Mouse (Mus musculus): ENCODE data around the gene Cad. TPM values are rescaled to one million over a fixed set of nuclear protein-coding genes. Genes with fewer than 3 reads are reported as not detected.
A peak's percentile ranks its signal among the peaks of the same experiment; 100 is the strongest.

Cad gene
- polyA plus RNA-seq, 1 experiment: 19.9 TPM

GRCm38 (mm10) chr5:31083949-31084348 is 29.4 kb downstream of the Cad start:
- Histone ChIP-seq H3K4me3 (ENCODE audit: insufficient read depth, low read depth, low read length) (no peak overlapping the region), H3K4me1 (ENCODE audit: control insufficient read depth, insufficient read depth, insufficient read length, low read length) (no peaks in the 10 kb centered on the region), H3K27ac (replicated peaks; ENCODE audit: low read depth, low read length) (no peak overlapping the region)

GRCm38 (mm10) chr5:31086606-31087005 is 32.0 kb downstream of the Cad start:
- Histone ChIP-seq H3K27ac (replicated peaks; ENCODE audit: low read depth, low read length) (no peak overlapping the region), H3K4me3 (ENCODE audit: insufficient read depth, low read depth, low read length) (no peak overlapping the region), H3K4me1 (ENCODE audit: control insufficient read depth, insufficient read depth, insufficient read length, low read length) (no peaks in the 10 kb centered on the region)

GRCm38 (mm10) chr5:31087131-31087530 is 32.6 kb downstream of the Cad start:
- H3K4me3 ChIP-seq (ENCODE audit: insufficient read depth, low read depth, low read length): no peak overlapping the region
- H3K27ac ChIP-seq (replicated peaks; ENCODE audit: low read depth, low read length): no peak overlapping the region
- no peaks in the 10 kb centered on the region for H3K4me1 ChIP-seq (ENCODE audit: control insufficient read depth, insufficient read depth, insufficient read length, low read length)

- H3K4me3 ChIP-seq (ENCODE audit: insufficient read depth, low read depth, low read length): peak overlapping the region; percentile 36; the same call in 1 of the 2 replicates
- H3K4me1 ChIP-seq (ENCODE audit: control insufficient read depth, insufficient read depth, insufficient read length, low read length): no peaks in the 10 kb centered on the region
- no peak overlapping the region for H3K27ac ChIP-seq (replicated peaks; ENCODE audit: low read depth, low read length)
Measured at GRCm38 (mm10) chr5:31092231-31092975, 37.8 kb downstream of the Cad start.

- Histone ChIP-seq H3K4me3 (ENCODE audit: insufficient read depth, low read depth, low read length) (peak overlapping the region; percentile 36), H3K27ac (replicated peaks; ENCODE audit: low read depth, low read length) (no peak overlapping the region), H3K4me1 (ENCODE audit: control insufficient read depth, insufficient read depth, insufficient read length, low read length) (no peaks in the 10 kb centered on the region)
Measured at GRCm38 (mm10) chr5:31093151-31094041, 38.8 kb downstream of the Cad start.

- no peaks in the 10 kb centered on the region for H3K4me1 ChIP-seq (ENCODE audit: control insufficient read depth, insufficient read depth, insufficient read length, low read length)
- no peak overlapping the region for H3K27ac ChIP-seq (replicated peaks; ENCODE audit: low read depth, low read length)
- H3K4me3 ChIP-seq (ENCODE audit: insufficient read depth, low read depth, low read length): peak overlapping the region; percentile 20
Measured at GRCm38 (mm10) chr5:31094100-31094798, 39.7 kb downstream of the Cad start.

- no peaks in the 10 kb centered on the region for H3K4me1 ChIP-seq (ENCODE audit: control insufficient read depth, insufficient read depth, insufficient read length, low read length)
- H3K4me3 ChIP-seq (ENCODE audit: insufficient read depth, low read depth, low read length): peak overlapping the region; percentile 20
- no peak overlapping the region for H3K27ac ChIP-seq (replicated peaks; ENCODE audit: low read depth, low read length)
Measured at GRCm38 (mm10) chr5:31094799-31095691, 40.5 kb downstream of the Cad start.

- H3K4me3 ChIP-seq (ENCODE audit: insufficient read depth, low read depth, low read length): peak overlapping the region; percentile 20
- no peaks in the 10 kb centered on the region for H3K4me1 ChIP-seq (ENCODE audit: control insufficient read depth, insufficient read depth, insufficient read length, low read length)
- no peak overlapping the region for H3K27ac ChIP-seq (replicated peaks; ENCODE audit: low read depth, low read length)
Measured at GRCm38 (mm10) chr5:31095711-31096480, 41.3 kb downstream of the Cad start.

GRCm38 (mm10) chr5:31105814-31106335 is 51.3 kb downstream of the Cad start, which contains the start of gene Dnajc5g:
Gene Dnajc5g, plus strand, starts transcription at chr5:31106285.
- H3K4me1 ChIP-seq (ENCODE audit: control insufficient read depth, insufficient read depth, insufficient read length, low read length): no peaks in the 10 kb centered on the region
- no peak within 1 kb of the TSS for H3K27ac ChIP-seq (replicated peaks; ENCODE audit: low read depth, low read length)
- no peak within 1 kb of the TSS for H3K4me3 ChIP-seq (ENCODE audit: insufficient read depth, low read depth, low read length)

- Histone ChIP-seq H3K4me1 (ENCODE audit: control insufficient read depth, insufficient read depth, insufficient read length, low read length) (no peaks in the 10 kb centered on the region), H3K27ac (replicated peaks; ENCODE audit: low read depth, low read length) (no peak within 1 kb of the TSS), H3K4me3 (ENCODE audit: insufficient read depth, low read depth, low read length) (no peak within 1 kb of the TSS)
Measured at GRCm38 (mm10) chr5:31108000-31108490, 53.5 kb downstream of the Cad start, which contains the start of gene Slc30a3. Gene Slc30a3, minus strand, starts transcription at chr5:31108237.

GRCm38 (mm10) chr5:31110781-31111180 is 56.2 kb downstream of the Cad start:
- H3K4me3 ChIP-seq (ENCODE audit: insufficient read depth, low read depth, low read length): no peak overlapping the region
- H3K4me1 ChIP-seq (ENCODE audit: control insufficient read depth, insufficient read depth, insufficient read length, low read length): no peaks in the 10 kb centered on the region
- H3K27ac ChIP-seq (replicated peaks; ENCODE audit: low read depth, low read length): no peak overlapping the region

GRCm38 (mm10) chr5:31116354-31116753 is 61.8 kb downstream of the Cad start, which contains the start of gene Trim54:
Gene Trim54, plus strand, starts transcription at chr5:31116712.
- Histone ChIP-seq H3K27ac (replicated peaks; ENCODE audit: low read depth, low read length) (no peak within 1 kb of the TSS), H3K4me1 (ENCODE audit: control insufficient read depth, insufficient read depth, insufficient read length, low read length) (no peaks in the 10 kb centered on the region), H3K4me3 (ENCODE audit: insufficient read depth, low read depth, low read length) (no peak within 1 kb of the TSS; the same call in 1 of the 2 replicates)

- no peak overlapping the region for H3K4me3 ChIP-seq (ENCODE audit: insufficient read depth, low read depth, low read length)
- H3K27ac ChIP-seq (replicated peaks; ENCODE audit: low read depth, low read length): no peak overlapping the region
- no peaks in the 10 kb centered on the region for H3K4me1 ChIP-seq (ENCODE audit: control insufficient read depth, insufficient read depth, insufficient read length, low read length)
Measured at GRCm38 (mm10) chr5:31116912-31117311, 62.3 kb downstream of the Cad start.

Measured in brown adipose tissue, adult 24 weeks (tissue).